Mouse (Mus musculus) ES-CJ7 (cell line): ENCODE measurements around the gene Il11ra1.
"Not testable (repeated sequence)": the region's sequence is repeated elsewhere in the genome, so short reads cannot be mapped to it uniquely, and the experiment has no call there.

Experiments used
- DNase-seq: peaks from one replicate; pipeline ENCODE4 v3.0.0; 2011; ENCODE audit warnings: low read depth, low spot score

Gene Il11ra1

DNA sequence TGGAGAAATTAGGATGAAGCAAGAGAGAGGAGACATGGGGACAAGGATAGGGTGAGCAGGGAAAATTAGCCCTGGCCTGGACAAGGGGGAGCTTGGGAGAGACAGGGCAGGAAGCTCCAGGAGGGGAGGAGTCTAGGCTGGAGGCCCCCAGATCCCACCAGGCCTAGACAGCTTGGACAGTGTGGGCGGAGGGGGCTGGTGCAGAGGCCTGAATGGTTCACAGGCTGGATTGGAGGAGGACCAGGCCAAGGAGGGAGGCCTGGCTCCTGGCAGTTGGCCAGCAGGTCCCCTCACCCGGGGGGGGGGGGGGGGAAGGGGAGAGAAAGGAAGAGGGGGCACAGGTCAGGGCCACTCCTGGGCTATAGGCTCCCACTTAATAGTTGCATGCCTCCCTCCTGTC is 20.5 kb upstream of the Il11ra1 start:
- DNase-seq, result no peak

DNA sequence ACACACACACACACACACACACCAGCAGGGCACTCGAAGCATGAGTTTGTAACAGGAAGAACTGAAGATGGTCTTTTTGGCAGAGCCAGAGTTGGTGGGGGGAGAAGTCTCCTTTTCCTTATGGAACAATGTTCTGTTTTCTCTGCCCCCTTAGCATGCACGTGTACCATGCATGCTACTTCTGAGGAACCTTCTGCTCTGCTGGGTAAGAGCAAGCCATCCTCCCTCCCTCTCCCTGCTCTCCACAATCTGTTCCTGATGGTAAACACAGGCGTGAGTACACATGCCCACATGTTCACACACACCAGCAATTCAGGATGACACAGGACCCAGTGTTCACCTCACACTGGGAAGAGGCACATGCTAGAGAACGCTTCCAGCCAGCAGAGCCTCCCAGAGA is 18.6 kb upstream of the Il11ra1 start:
- no peak for DNase-seq

DNA sequence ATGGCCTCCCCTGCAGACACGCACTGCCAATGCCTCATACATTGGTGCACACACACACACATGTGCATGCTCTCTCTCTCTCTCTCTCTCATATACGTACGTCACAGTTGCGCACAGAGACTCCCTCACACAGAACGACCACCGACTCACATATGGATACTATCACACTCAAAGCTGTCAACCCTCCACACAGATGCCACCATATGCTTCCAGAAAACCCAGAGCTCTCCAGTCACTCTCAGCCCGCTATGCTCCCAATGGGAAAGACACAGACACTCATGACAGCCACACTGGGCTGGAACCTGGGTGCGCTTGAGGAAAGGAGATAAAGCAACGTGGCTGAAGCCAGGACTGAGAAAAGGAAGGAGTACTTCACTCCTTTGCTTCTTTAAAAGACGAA is 17.8 kb upstream of the Il11ra1 start:
- no peak for DNase-seq

DNA sequence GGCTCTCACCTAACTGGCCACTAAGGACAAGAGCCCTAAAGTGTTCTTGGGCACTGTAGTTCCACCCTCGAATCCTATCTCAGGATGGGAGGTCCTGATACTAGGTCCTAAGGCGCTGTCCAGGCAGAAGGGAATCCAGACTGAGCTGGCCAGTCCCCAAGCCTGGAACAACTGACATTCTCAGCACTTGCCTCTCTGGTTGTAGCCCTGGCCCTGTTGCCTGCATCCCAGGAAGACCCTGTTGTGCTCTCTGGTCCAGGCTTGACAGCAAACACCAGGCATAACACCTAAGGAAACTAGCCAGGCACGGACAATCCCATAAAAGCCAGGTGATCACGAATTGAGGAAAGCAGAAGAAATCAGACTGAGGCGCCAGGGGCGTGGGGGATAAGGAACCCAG is 17.0 kb upstream of the Il11ra1 start:
- no peak for DNase-seq

DNA sequence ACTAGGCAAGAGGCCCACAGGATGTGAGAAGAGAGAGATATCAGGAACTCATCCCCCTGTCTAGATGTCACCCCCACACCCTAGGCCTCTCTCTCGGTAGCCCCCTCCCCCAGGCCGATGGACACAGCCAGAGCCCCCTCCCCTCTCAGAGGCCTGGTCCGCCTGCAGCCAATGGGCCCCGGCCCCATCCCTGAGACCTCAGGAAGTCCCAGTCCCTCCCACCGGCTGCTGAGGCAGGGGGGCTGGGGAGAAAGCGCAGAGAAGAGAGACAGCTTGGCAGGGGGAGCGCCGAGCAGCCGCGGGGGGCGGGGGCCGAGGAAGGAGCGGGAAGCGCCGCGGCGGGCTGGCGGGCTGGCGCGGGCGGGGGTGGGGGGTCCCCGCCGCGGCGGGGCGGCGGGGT is 16.5 kb upstream of the Il11ra1 start:
- not testable (repeated sequence) for DNase-seq

DNA sequence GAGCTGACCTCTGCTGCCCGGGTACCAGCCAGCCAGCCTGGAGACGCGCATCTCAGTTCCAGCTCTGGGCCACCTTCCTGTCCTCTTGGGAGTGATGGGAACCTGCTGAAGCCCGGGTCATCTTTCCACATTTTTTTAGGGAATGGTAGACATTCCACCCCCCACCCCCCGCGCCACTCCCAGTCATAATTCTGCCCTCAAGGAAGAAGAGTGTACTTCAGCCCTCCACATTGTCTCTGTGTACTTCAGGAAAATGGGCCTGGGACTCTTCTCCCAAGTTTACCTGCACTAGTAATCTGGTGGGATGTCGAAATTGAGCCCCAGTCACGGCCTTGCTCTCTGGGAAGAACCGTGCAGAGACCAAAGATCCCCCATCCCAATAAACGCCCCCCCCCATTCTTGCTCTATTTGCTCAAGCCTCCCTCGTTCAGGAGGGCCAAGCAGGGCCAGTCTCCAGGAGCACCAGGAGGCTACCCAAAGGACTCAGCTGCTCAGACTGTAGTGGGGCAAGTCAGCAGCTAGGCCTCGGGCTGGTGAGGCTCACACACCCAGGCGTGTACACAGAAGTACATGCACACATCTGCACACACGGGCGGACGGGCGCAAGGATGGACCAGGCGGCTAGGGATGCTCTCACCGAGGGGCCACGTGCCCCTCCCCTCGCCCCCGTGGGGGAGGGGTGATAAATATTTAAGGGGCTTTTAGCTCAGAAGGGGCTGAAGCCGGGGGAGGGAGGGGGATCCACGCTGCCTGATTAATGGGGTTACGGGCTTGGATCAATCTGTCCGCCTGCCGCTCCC is 15.5 kb upstream of the Il11ra1 start:
- not testable (repeated sequence) for DNase-seq

DNA sequence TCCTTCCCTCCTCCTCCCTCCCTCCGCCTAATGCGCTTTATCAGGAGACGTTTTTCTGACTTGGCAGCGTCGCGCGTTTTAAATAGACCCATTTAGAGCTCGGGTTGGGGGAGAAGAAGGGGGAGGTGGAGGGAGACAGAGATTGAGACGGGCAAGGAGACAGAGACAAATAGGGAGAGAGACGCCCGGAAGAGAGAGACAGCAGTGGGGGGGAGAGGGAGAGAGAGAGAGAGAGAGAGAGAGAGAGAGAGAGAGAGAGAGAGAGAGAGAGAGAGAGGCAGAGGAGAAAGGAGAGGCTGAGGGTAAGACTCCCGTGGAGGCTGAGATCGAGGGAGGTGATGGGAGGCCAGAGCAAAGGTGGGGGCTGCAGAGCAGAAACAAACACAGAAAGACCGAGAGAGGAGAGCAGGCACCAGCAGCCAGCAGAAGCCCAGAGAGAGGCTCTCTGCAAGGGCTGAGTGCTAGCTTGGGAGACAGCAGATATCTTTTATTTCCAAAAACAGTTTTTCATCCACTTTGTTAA is 14.8 kb upstream of the Il11ra1 start:
- DNase-seq, result not testable (repeated sequence)

DNA sequence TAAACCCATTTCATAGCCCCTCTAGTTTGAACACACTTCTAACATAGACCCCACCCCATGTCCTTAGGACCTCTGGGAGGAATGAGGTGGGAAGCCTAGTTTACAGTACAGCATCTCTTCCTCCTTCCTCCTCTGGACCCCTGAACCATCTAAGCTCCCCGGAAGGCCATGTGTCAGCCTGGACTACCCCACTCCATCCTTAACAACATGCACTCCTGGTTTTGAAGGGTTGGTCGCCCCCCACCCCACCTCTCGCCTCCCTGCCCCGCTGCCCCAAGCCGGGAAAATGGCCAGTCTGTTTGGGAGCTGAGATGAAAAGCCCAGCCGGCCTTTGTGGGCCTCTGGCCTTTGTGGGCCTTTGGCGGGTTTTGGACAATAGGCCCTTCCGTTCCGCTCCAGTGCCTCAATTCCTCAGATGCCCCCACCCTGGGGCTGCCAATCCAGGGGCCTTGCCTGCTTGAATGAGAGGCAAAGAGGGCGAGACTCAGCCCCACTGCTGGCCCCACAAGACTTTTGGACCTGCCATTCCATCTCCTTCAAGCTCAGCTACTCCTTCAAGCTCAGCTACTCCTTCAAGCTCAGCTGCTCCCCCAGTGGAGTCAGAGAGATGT is 13.8 kb upstream of the Il11ra1 start:
- not testable (repeated sequence) for DNase-seq

DNA sequence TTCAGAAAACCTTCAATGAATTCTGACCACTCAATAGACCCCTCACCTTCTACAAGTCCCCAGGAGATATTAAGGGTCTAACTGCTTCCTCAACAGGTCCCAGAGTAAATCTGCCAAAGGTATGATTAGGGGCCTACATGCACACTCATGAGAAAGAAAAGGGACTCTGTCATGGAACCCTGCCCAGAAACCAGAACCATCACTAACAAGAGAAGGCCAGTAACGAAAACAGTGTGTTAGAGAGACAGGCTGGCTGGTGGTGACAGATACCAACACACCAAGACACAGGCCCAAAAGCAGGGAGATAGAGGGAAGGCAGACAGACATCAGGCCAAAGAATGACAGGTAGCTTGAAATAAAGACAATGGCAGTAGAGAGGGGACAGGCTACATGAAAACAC is 11.2 kb upstream of the Il11ra1 start:
- not testable (repeated sequence) for DNase-seq

DNA sequence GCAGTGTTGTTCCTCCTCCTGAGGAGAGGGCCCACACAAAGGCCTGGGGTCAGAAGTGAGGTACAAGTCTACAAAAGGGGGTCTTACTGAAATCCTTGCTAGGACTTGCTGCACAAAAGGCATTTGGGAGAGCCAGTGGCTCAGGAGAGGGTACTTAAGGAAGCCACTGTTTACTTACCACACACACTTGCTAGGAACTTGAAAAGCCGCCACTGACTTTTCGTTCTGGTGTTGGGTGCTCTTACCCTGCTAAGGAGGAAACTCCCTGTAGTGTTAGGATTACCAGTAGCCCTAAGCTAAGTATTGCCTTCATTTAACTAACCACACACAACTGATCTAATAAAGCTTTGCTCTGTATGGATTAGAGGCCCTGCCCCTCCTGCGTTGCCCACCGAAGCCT is 9.8 kb upstream of the Il11ra1 start:
- DNase-seq, result not testable (repeated sequence)

DNA sequence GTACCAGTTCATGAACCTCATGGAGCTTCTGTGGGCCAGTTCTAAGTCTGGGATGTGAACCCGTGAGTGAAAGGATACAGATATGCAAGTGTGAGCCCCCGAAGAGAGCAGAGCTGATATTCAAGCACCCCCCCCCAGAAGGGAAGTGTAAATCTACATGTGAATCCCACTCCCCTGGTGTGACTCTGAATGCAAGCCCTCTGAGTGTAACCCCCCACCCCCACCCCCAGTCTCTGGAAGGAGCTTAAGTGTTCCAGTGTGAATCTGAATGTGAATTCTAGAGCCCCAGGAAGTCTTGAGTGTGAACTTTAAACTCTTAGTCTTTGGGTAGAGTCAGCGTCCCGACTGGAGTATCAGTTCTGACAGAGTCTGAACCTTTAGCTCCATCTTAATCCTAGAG is 6.3 kb upstream of the Il11ra1 start:
- DNase-seq, result peak; percentile 64

DNA sequence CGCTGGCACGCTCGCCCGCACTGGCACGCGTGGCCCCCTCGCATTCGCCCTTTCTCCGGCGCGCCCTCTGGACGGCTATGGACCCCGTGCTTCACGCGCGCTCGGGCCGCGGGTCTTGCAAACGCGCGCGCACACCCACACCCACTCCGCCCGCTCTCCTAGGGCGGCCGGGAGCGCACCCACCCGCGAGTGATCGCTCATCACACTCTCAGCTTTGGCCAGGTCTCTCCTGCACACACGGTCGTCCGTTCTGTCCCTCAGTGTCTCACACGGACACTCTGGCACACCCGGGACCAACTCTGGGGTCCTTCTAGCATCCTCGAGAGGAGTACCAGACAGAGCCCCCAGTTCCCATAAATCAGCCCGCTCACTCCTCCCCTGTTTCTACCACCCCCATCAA is 4.0 kb upstream of the Il11ra1 start:
- DNase-seq, result not testable (repeated sequence)

DNA sequence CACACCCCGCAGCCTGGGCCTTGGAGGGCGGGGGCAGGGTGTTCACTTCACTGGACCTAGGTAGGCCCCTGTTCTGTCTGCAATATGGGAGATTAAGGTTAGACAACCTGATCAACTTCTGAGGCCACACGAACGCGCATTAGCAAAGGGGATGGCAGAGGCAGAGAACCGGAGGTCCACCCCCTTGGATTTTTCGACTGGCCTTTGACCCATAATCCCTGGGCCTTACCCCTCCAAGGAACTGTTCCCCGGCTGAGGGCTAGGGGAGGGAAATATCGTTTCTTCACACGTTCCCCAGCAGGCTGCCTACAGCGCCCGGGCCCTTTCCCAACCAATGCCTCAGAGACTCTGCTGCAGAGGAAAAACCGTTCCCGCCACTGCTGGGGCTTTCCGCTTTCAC is 3.3 kb upstream of the Il11ra1 start:
- DNase-seq, result not testable (repeated sequence)

DNA sequence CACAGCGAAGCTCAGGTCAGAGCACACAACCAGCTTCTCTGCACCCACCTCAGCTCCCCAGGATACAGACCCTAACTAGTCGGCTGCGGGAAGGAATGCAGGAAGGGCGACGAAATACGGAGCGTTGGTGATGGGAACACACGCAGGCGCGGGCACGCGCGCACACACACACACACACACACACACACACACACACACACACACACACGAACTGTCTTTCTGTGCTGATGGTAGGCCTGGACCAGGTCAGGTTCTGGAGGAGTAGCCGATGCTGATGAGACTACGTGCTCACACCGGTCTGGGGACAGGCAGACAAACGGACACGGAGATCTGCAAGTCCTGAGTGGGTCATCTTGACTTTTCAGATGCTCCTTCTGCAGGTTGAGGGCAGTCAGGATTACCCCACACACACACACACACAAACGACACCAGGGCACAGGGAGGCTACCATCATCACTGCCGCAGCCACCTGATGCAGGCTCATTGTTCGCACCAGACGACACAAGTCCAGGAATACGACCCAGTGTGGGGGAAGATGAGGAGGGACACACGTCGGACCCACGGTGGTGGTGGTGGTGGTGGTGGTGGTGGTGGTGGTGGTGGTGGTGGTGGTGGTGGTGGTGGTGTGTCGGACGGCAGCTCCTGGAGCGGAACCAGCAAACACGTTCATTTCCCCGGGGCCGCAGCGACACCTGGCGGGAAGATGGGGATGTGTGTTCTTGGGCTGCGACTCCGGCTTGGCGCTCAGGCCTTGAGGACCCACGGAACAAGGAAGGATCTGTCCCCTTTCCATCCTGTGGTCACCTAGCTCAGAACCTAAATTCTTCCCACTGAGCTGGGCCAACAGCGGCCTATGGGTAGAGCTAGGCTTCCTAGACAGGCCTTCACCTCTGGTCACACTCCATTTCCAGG is 2.6 kb upstream of the Il11ra1 start, which contains the start of gene Cntfr:
Gene Cntfr (minus strand): TSS at position 160 of the 912 bp plus-strand sequence.
- DNase-seq, result peak; percentile 68

DNA sequence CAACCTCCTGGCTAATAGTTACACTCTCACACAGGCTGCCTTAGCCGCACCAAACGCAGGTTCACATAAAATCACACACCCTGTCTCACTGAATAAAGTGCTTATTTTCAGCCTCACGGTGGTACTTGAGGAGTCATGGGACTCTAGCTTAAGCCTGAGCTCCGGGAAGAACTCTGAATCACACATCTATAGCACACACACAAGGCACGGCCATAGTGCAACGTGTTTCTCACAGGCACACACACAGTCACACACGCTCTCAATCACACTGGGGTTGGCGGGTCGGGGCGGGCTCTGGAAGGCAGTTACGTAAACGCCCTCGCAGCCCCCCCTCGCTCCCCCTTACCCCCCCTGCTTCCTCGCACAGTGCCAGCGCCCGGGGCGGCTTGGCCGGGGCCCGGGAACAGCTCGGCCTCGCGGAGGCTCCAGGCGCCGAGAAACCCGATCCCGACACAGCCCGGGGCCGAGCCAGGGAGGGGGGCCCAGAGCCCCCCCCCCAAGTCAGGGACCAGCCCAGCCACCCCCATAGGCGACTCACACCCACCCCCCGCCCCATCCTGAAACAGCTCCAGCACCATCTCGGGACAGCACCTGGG is 1.3 kb upstream of the Il11ra1 start:
- DNase-seq, result not testable (repeated sequence)

DNA sequence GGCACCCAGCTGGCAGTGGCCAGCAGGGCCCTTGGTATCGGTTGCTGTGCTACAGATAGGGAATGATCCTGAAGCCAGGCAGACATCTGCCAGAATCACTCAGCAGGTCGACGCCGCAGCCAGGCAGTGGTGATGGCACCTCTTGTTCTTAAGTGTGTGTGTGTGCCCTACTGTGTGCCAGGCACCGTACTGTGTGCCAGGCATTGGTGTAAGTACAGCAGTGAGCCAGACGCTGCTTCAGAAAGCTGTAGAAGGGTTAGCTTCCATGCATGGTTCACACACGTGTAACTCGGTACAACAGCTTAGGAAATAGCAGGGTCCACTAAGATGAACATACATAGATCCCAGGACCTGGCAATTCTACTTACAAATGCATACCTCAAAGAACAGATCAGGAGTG is 435 bp downstream of the Il11ra1 start:
- DNase-seq, result not testable (repeated sequence)

DNA sequence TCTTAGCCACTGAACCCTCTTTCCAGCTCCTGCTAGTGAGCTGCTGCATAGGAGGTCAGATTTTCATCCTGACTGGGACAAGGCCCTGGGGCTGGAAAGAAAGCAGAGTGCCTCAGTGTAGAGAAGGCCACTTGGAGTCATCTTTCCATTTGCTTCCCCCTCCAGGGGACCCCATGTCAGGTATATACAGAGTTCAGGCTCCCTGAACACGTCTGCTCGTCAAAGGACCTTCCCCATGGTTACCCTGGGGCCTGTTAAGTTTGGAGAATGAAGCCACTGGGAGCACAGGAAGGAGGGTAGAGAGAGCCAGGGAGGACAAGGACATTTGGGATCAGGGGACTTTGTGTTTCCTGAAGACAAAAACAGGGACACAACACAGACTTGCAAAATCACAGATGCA is 2.4 kb downstream of the Il11ra1 start:
- not testable (repeated sequence) for DNase-seq

DNA sequence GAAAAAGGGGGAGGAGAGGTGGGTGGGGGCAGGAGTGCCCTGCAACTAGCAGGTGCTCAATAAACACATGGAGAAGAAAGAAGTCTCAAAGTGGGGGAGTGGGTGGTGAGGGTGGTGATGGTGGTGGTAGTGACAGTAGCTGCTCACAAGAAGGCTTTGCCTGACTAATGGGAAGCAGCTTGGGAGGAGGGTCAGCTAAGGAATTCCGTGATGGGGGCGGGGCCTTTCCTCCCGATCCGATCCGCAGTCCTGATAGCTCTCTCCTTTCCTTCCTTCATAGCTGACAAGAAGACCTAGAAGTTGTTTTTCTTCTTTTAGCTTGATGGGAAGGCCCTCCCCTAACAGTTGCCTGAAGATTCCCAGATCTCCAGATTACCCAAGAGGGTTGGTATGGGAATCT is 4.9 kb downstream of the Il11ra1 start:
- DNase-seq, result no peak

DNA sequence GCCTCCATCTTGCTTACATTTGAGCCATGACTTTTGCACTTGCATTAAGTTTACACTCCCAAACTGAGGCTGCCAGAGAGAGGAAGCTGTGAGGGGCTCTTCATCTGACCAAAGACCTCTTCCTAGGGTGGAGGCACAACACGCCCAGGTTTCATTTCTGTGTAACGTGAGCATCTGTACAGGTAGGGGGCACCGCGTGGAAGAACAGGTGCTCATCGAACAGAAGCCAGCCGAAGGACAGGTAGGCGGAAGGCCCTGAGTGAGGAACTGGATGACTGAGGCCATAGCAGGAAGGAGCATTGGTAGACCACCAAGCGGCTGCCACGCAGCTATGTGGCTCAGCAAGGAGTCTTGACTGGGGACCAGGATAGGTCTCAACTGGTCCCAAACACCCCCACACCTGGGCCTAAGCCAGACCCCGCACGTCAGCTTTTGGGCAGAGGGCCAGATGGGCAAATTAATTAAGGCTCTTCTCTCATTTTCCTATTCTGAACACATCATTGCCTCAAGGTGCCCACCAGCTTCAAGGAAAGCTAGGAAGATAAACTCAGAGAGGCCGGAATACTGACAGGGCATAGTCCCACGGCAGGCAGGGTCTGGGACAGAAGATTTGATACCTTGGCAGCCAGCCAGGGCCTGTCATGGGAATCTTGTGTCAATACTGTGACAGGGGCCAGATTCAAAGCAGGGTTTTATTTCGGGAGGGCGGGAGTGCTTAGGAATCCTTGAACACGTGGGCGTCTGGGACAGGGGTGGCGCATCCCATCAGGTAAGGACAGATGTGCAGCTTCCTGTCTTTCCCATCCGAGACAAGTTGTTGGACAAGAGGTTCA is 6.3 kb downstream of the Il11ra1 start:
- DNase-seq, result peak; percentile 52

DNA sequence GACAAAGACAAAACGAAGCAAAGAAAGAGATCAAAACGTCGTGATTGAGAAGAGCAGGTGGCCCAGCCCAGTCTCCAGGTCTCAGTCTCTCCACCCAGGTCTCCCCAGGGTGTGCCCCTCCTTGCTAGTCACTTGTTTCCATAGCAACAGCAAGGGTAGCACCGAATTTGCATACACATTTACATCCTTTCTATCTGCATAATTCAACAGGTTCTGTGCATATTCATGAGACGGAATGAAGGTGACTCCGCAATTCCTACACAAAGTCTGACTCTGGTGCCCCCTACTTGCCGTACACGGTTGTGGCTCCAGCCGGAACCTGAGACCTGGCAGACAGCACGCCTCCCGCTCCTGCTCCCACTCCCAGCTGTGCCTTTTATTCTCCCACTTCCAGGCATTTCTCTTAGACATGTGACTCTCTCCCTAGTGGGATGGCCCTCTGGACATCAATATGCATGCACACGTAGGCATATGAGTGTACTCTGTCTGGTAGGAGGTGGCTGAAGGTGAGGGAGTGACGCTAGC is 7.3 kb downstream of the Il11ra1 start:
- peak; percentile 97 for DNase-seq
